Mouse (Mus musculus) ES-Bruce4 (cell line): ENCODE measurements at regions not wholly inside any gene's neighbourhood (a gene's known extent, or its start where the extent isn't known, plus 50 kb on each side); places are given as distances from the start of the nearest gene placed in this dataset.

Experiments used
- H3K27ac ChIP-seq: 2 replicates; pipeline ENCODE4 v1.5.1; 2012; ENCODE audit warnings: low read length, inconsistent platforms; ENCODE audit not compliant: insufficient read depth
- H3K27me3 ChIP-seq: 2 replicates; pipeline ENCODE4 v1.6.1; 2012; ENCODE audit warnings: mild to moderate bottlenecking, low read length, inconsistent platforms; ENCODE audit not compliant: control insufficient read depth, poor library complexity, insufficient read depth, severe bottlenecking
- H3K36me3 ChIP-seq: 2 replicates; pipeline ENCODE4 v1.6.1; 2012; ENCODE audit warnings: inconsistent platforms, mild to moderate bottlenecking, low read length, moderate library complexity; ENCODE audit not compliant: control insufficient read depth, poor library complexity, insufficient read depth, severe bottlenecking
- H3K4me1 ChIP-seq: one replicate; pipeline ENCODE4 v1.8.1; 2011; ENCODE audit warnings: low read length; ENCODE audit not compliant: control insufficient read depth, insufficient read depth
- H3K4me3 ChIP-seq: 2 replicates; pipeline ENCODE4 v1.5.1; 2011; ENCODE audit warnings: low read depth, mild to moderate bottlenecking, low read length
- H3K9ac ChIP-seq: 2 replicates; pipeline ENCODE4 v1.6.1; 2012; ENCODE audit warnings: low read depth, mild to moderate bottlenecking, inconsistent platforms; ENCODE audit not compliant: poor library complexity, severe bottlenecking
- H3K9me3 ChIP-seq: replicated peaks from 2 replicates; pipeline ENCODE4 v1.6.1; 2012; ENCODE audit warnings: mild to moderate bottlenecking, low read length, inconsistent platforms; ENCODE audit not compliant: control insufficient read depth, poor library complexity, insufficient read depth, severe bottlenecking
- CTCF ChIP-seq: IDR thresholded peaks from one replicate; pipeline ENCODE4 v1.8.1; 2011; ENCODE audit warnings: low read depth, low read length
- EP300 ChIP-seq: IDR thresholded peaks from 2 replicates; pipeline ENCODE4 v1.6.1; 2011; ENCODE audit warnings: low read depth, low read length; ENCODE audit not compliant: insufficient read depth
- POLR2A ChIP-seq: IDR thresholded peaks from one replicate; pipeline ENCODE4 v1.8.1; 2011; ENCODE audit warnings: low read length; ENCODE audit not compliant: insufficient read depth

GRCm38 (mm10) chr14:58842196-58842886 lies 300.4 kb downstream of the 1700129C05Rik start:
- H3K9ac ChIP-seq: no peak overlapping the region
- H3K4me1 ChIP-seq: no peaks in the 10 kb centered on the region
- no peaks in the 10 kb centered on the region for H3K27me3 ChIP-seq

GRCm38 (mm10) chr14:58822938-58823337 lies 319.8 kb downstream of the 1700129C05Rik start:
- H3K9me3 ChIP-seq: no peaks in the 10 kb centered on the region
- H3K27ac ChIP-seq: no peak overlapping the region
- no peak overlapping the region for H3K9ac ChIP-seq
- H3K36me3 ChIP-seq: no peaks in the 10 kb centered on the region
- H3K4me1 ChIP-seq: no peaks in the 10 kb centered on the region
- H3K4me3 ChIP-seq: no peak overlapping the region
- H3K27me3 ChIP-seq: no peaks in the 10 kb centered on the region
- TF ChIP-seq CTCF (no peak), POLR2A (no peak), EP300 (no peak)

More at GRCm38 (mm10) chr14:58842196-58842886, 300.4 kb downstream of the 1700129C05Rik start:
- Histone ChIP-seq H3K9me3 (no peaks in the 10 kb centered on the region), H3K4me3 (no peak overlapping the region), H3K27ac (no peak overlapping the region), H3K36me3 (no peaks in the 10 kb centered on the region)
- TF ChIP-seq EP300 (no peak), POLR2A (no peak), CTCF (no peak)

GRCm38 (mm10) chr14:58817961-58818504 lies 324.7 kb downstream of the 1700129C05Rik start:
- no peaks in the 10 kb centered on the region for H3K36me3 ChIP-seq
- H3K27me3 ChIP-seq: no peaks in the 10 kb centered on the region
- H3K4me3 ChIP-seq: no peak overlapping the region
- no peaks in the 10 kb centered on the region for H3K9me3 ChIP-seq
- H3K27ac ChIP-seq: no peak overlapping the region
- H3K9ac ChIP-seq: no peak overlapping the region
- TF ChIP-seq CTCF (no peak), EP300 (no peak), POLR2A (no peak)
- H3K4me1 ChIP-seq: no peaks in the 10 kb centered on the region

GRCm38 (mm10) chr14:58816540-58816876 lies 326.2 kb downstream of the 1700129C05Rik start:
- no peak overlapping the region for H3K27ac ChIP-seq
- TF ChIP-seq POLR2A: no peak
- TF ChIP-seq CTCF: no peak
- TF ChIP-seq EP300: no peak
- H3K27me3 ChIP-seq: no peaks in the 10 kb centered on the region
- H3K9ac ChIP-seq: no peak overlapping the region
- no peak overlapping the region for H3K4me3 ChIP-seq
- H3K4me1 ChIP-seq: no peaks in the 10 kb centered on the region
- no peaks in the 10 kb centered on the region for H3K9me3 ChIP-seq
- no peaks in the 10 kb centered on the region for H3K36me3 ChIP-seq

- Histone ChIP-seq H3K9me3 (no peaks in the 10 kb centered on the region), H3K4me3 (no peak overlapping the region), H3K27me3 (no peaks in the 10 kb centered on the region), H3K4me1 (no peaks in the 10 kb centered on the region), H3K9ac (no peak overlapping the region), H3K36me3 (no peaks in the 10 kb centered on the region), H3K27ac (no peak overlapping the region)
- TF ChIP-seq POLR2A (no peak), CTCF (no peak), EP300 (no peak)
Measured at GRCm38 (mm10) chr14:58815616-58816539, 326.8 kb downstream of the 1700129C05Rik start.

GRCm38 (mm10) chr14:58812585-58812984 lies 330.1 kb downstream of the 1700129C05Rik start:
- Histone ChIP-seq H3K9ac (no peak overlapping the region), H3K4me3 (no peak overlapping the region), H3K4me1 (no peaks in the 10 kb centered on the region), H3K36me3 (no peaks in the 10 kb centered on the region), H3K27ac (no peak overlapping the region), H3K27me3 (no peaks in the 10 kb centered on the region), H3K9me3 (no peaks in the 10 kb centered on the region)
- TF ChIP-seq CTCF (no peak), POLR2A (no peak), EP300 (no peak)
